Mouse (Mus musculus): ENCODE results near the gene Gm10234.

DNA sequence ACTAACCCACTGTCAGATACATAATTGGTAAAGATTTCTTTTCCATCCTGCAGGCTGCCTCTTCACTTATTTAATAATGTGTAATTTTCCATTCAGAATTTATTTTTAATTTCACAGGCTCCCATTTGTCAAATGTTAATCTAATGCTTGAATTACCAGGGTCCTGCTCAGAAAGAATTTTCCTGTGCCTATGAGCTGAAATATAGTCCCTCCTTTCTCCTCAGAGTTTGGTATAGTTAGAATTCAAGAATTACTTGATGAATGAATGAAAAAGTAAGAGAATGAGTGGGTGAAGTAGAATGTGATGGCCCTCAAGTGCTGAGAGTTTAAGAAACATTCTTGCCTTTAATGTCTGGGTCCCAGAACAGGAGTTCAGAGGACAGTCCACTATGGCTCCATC is at the start of gene Gm10234:
- TF ChIP-seq CTCF (conservative IDR thresholded peaks at IDR 0.05 in 1 of 2, IDR thresholded peaks at IDR 0.05 in 1 of 2; ENCODE audit: low read depth in 2 of 2, low read length in 2 of 2) = no peak
- TF ChIP-seq MAFK (IDR thresholded peaks at IDR 0.05; ENCODE audit: insufficient replicate concordance, low read length) = no peak
- no peak for TF ChIP-seq ZNF384 (IDR thresholded peaks at IDR 0.05; ENCODE audit: low read depth, low read length)
- TF ChIP-seq JUND (conservative IDR thresholded peaks at IDR 0.05; ENCODE audit: low read depth, low read length) = no peak
- no peak for TF ChIP-seq USF2 (conservative IDR thresholded peaks at IDR 0.05; ENCODE audit: low read depth, low read length)
- no peak for TF ChIP-seq NELFE (IDR thresholded peaks at IDR 0.05; ENCODE audit: low read depth, low read length)
- TF ChIP-seq POLR2A (IDR thresholded peaks at IDR 0.05; ENCODE audit: low read depth, low read length) = no peak
- TF ChIP-seq EP300 (IDR thresholded peaks at IDR 0.05; ENCODE audit: low read length) = no peak
- TF ChIP-seq RAD21 (IDR thresholded peaks at IDR 0.05; ENCODE audit: low read depth, low read length) = no peak
- TF ChIP-seq IRF4 (IDR thresholded peaks at IDR 0.05; ENCODE audit: low read depth, low read length) = no peak

All from CH12.LX (cell line).